Mouse (Mus musculus): ENCODE data around the gene Rhbg. TPM values are rescaled to one million over a fixed set of nuclear protein-coding genes. Genes with fewer than 3 reads are reported as not detected.

The Rhbg gene
- total and polyA plus RNA-seq, 3 experiments: not detected

- peaks cover 0 to 4% of the 10 kb centered on the region in 2 experiments; a peak in 1 of 4 replicates for H3K4me1 ChIP-seq (ENCODE audit: control insufficient read depth in 1 of 2, insufficient read depth in 2 of 2, low read length in 2 of 2)
- H3K4me3 ChIP-seq (ENCODE audit: control insufficient read depth in 1 of 2, insufficient read depth in 1 of 2, low read depth in 2 of 2, low read length in 2 of 2): no peak overlapping the region
- no peaks in the 10 kb centered on the region for H3K79me2 ChIP-seq (ENCODE audit: control insufficient read depth, insufficient read depth, low read length, poor library complexity)
- no peaks in the 10 kb centered on the region for H3K36me3 ChIP-seq (ENCODE audit: control insufficient read depth in 1 of 2, insufficient read depth in 2 of 2, low read length in 2 of 2)
- peaks cover 16 to 22% of the 10 kb centered on the region in 2 experiments for H3K27me3 ChIP-seq (ENCODE audit: control insufficient read depth in 1 of 2, insufficient read depth in 2 of 2, low read length in 2 of 2)
- H3K9me3 ChIP-seq (replicated peaks; ENCODE audit: insufficient read depth, low read length): no peaks in the 10 kb centered on the region
- no peak for DNase-seq (ENCODE audit: low read depth, low spot score)
- no peak for TF ChIP-seq ZC3H11A (IDR thresholded peaks at IDR 0.05; ENCODE audit: low read depth, low read length)
- no peak overlapping the region for H3K27ac ChIP-seq (ENCODE audit: control insufficient read depth, low read depth, low read length)
- no peak overlapping the region for H3K9ac ChIP-seq (ENCODE audit: control insufficient read depth, low read depth, low read length, poor library complexity, severe bottlenecking)
Measured at GRCm38 (mm10) chr3:88247666-88248065, 6.8 kb downstream of the Rhbg start.

- no peak overlapping the region for H3K27ac ChIP-seq (ENCODE audit: control insufficient read depth, low read depth, low read length)
Measured at GRCm38 (mm10) chr3:88245811-88246210, 8.7 kb downstream of the Rhbg start.

DNA sequence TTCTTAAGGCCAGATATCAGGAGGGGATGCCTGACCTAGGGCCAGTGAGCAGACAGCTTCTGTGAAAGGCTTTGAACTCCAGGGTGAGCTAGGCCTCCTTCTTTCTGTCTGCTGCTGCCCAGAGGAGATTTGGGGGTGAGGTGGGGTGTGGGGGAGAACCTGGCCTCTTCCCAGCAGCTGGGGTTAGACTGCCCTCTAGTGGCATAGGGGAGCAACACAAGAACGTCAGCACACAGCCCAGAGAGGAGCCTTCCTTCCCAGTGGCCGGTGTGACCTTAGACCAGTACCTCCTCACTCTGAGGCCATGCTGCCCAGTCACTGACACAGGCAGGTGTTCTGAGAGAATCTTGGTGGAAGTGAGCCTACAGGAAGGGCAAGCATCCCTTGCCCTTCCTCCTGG lies 10.4 kb downstream of the Rhbg start:
- H3K27me3 ChIP-seq (ENCODE audit: control insufficient read depth in 1 of 2, insufficient read depth in 2 of 2, low read length in 2 of 2): peaks cover 4 to 9% of the 10 kb centered on the region in 2 experiments; a peak in 3 of 4 replicates

More at GRCm38 (mm10) chr3:88245811-88246210, 8.7 kb downstream of the Rhbg start:
- H3K9ac ChIP-seq (ENCODE audit: control insufficient read depth, low read depth, low read length, poor library complexity, severe bottlenecking): no peak overlapping the region
- H3K4me1 ChIP-seq (ENCODE audit: control insufficient read depth in 1 of 2, insufficient read depth in 2 of 2, low read length in 2 of 2): peaks cover 0 to 4% of the 10 kb centered on the region in 2 experiments; a peak in 1 of 4 replicates
- TF ChIP-seq CTCF (IDR thresholded peaks at IDR 0.05 in 2 of 3, conservative IDR thresholded peaks at IDR 0.05 in 1 of 3; ENCODE audit: control insufficient read depth in 1 of 3, insufficient read depth in 1 of 3, low read depth in 2 of 3, low read length in 3 of 3, poor library complexity in 1 of 3, severe bottlenecking in 1 of 3): peak; percentile 97 to 100 (median 99)
- peak; percentile 57 for TF ChIP-seq RAD21 (IDR thresholded peaks at IDR 0.05; ENCODE audit: low read depth, low read length)
- TF ChIP-seq ZC3H11A (IDR thresholded peaks at IDR 0.05; ENCODE audit: low read depth, low read length): no peak
- TF ChIP-seq MXI1 (IDR thresholded peaks at IDR 0.05; ENCODE audit: low read depth, low read length): no peak
- peak; percentile 84 for TF ChIP-seq SMC3 (IDR thresholded peaks at IDR 0.05; ENCODE audit: low read depth, low read length)
- no peak for TF ChIP-seq MAX (IDR thresholded peaks at IDR 0.05; ENCODE audit: low read length)
- H3K4me3 ChIP-seq (ENCODE audit: control insufficient read depth in 1 of 2, insufficient read depth in 1 of 2, low read depth in 2 of 2, low read length in 2 of 2): no peak overlapping the region
- H3K36me3 ChIP-seq (ENCODE audit: control insufficient read depth in 1 of 2, insufficient read depth in 2 of 2, low read length in 2 of 2): no peaks in the 10 kb centered on the region
- no peaks in the 10 kb centered on the region for H3K79me2 ChIP-seq (ENCODE audit: control insufficient read depth, insufficient read depth, low read length, poor library complexity)
- H3K27me3 ChIP-seq (ENCODE audit: control insufficient read depth in 1 of 2, insufficient read depth in 2 of 2, low read length in 2 of 2): peaks cover 6% of the 10 kb centered on the region in 2 experiments; a peak in 3 of 4 replicates
- DNase-seq (ENCODE audit: low read depth, low spot score): peak; percentile 89
- no peaks in the 10 kb centered on the region for H3K9me3 ChIP-seq (replicated peaks; ENCODE audit: insufficient read depth, low read length)

More for the DNA sequence above, 10.4 kb downstream of the Rhbg start:
- no peaks in the 10 kb centered on the region for H3K79me2 ChIP-seq (ENCODE audit: control insufficient read depth, insufficient read depth, low read length, poor library complexity)
- DNase-seq (ENCODE audit: low read depth, low spot score): peak; percentile 73
- no peak overlapping the region for H3K27ac ChIP-seq (ENCODE audit: control insufficient read depth, low read depth, low read length)
- H3K36me3 ChIP-seq (ENCODE audit: control insufficient read depth in 1 of 2, insufficient read depth in 2 of 2, low read length in 2 of 2): no peaks in the 10 kb centered on the region
- H3K9ac ChIP-seq (ENCODE audit: control insufficient read depth, low read depth, low read length, poor library complexity, severe bottlenecking): no peak overlapping the region
- H3K9me3 ChIP-seq (replicated peaks; ENCODE audit: insufficient read depth, low read length): no peaks in the 10 kb centered on the region
- H3K4me3 ChIP-seq (ENCODE audit: control insufficient read depth in 1 of 2, insufficient read depth in 1 of 2, low read depth in 2 of 2, low read length in 2 of 2): no peak overlapping the region
- TF ChIP-seq USF1 (IDR thresholded peaks at IDR 0.05; ENCODE audit: low read depth, low read length) (no peak), ZC3H11A (IDR thresholded peaks at IDR 0.05; ENCODE audit: low read depth, low read length) (peak; percentile 49), RAD21 (IDR thresholded peaks at IDR 0.05; ENCODE audit: low read depth, low read length) (peak; percentile 79), EP300 (IDR thresholded peaks at IDR 0.05; ENCODE audit: low read depth in 1 of 2, low read length in 2 of 2) (no peak), MAZ (IDR thresholded peaks at IDR 0.05; ENCODE audit: low read depth, low read length) (peak; percentile 49; the same call in 1 of the 2 replicates), MYC (IDR thresholded peaks at IDR 0.05; ENCODE audit: low read depth, low read length) (no peak), ELF1 (IDR thresholded peaks at IDR 0.05; ENCODE audit: low read depth, low read length) (peak; percentile 13; the same call in 1 of the 2 replicates), SMC3 (IDR thresholded peaks at IDR 0.05; ENCODE audit: low read depth, low read length) (peak; percentile 69), CTCF (IDR thresholded peaks at IDR 0.05 in 2 of 3, conservative IDR thresholded peaks at IDR 0.05 in 1 of 3; ENCODE audit: control insufficient read depth in 1 of 3, insufficient read depth in 1 of 3, low read depth in 2 of 3, low read length in 3 of 3, poor library complexity in 1 of 3, severe bottlenecking in 1 of 3) (peak; percentile 93 to 99 (median 97))
- peaks cover 0 to 4% of the 10 kb centered on the region in 2 experiments; a peak in 1 of 4 replicates for H3K4me1 ChIP-seq (ENCODE audit: control insufficient read depth in 1 of 2, insufficient read depth in 2 of 2, low read length in 2 of 2)

All from MEL (cell line).